Mouse (Mus musculus) lung, postnatal 14 days (tissue): Measurements from ENCODE around the gene Agbl4.

ENCODE experiments used
- DNase-seq: peaks from one replicate; pipeline ENCODE4 v3.0.0; 2021

Agbl4 gene

DNA sequence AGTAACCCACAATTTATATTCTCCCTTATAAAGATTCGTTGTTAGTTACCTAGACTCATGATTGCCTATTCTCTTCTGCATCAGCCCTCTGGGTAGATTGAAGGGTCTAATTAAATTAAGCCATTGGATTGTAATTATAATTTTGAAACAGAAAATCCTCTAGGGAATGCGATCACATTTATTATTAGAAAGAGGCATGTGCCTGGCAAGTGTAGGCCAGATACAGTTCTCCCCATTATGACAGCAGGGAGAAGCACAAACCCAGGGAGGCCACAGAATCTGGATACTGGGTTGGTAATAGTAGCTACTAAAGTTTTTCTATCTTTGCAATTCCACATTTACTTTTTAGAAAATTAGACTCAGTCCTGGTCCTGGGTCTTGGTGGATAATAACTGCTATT lies 887.2 kb downstream of the Agbl4 start:
- no peak for DNase-seq

GRCm38 (mm10) chr4:111294528-111295241 lies 897.2 kb downstream of the Agbl4 start:
- no peak for DNase-seq

- no peak for DNase-seq
Observed at GRCm38 (mm10) chr4:111306518-111306917, 909.1 kb downstream of the Agbl4 start.

DNA sequence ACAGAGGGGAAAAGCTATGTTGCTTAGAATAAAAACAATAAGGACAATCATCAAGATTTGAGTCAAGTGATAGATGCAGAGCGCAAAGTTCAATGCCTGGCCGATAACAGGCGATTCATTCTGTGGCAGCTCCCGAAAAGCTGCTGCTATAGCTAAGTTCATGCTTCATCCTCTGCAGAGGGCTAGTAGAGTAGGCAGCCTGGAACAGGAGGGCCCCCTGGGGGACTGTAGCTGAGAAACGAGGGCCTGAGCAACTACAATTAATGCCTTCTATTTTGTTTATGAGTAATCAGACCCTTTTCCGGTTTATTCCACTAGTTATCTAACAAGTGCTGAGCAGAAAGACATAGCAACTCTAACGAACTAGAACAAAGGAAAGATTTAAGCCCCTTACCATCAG lies 909.7 kb downstream of the Agbl4 start:
- no peak for DNase-seq

- no peak for DNase-seq
Observed at GRCm38 (mm10) chr4:111307633-111308032, 910.2 kb downstream of the Agbl4 start.

GRCm38 (mm10) chr4:111308572-111309288 lies 911.3 kb downstream of the Agbl4 start:
- DNase-seq, result no peak

DNA sequence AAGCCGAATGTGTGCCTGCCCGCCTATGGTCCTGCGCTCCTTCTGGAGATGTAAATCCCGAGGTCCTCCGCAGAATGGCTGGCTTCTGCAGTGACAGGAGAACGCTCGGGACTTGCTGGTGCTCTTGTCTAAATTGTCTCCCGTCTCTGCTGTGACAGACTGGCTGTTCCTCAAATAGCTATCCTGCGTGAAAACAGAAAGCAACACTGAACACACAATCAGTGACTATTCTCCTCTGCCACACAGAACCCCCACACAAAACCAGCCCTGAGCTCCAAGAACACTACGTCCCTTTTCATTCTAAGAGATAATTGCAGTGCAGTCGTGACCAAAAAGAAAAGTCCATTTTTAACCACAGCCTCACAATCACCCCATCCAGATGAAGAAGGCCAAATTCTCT lies 929.6 kb downstream of the Agbl4 start:
- no peak for DNase-seq

DNA sequence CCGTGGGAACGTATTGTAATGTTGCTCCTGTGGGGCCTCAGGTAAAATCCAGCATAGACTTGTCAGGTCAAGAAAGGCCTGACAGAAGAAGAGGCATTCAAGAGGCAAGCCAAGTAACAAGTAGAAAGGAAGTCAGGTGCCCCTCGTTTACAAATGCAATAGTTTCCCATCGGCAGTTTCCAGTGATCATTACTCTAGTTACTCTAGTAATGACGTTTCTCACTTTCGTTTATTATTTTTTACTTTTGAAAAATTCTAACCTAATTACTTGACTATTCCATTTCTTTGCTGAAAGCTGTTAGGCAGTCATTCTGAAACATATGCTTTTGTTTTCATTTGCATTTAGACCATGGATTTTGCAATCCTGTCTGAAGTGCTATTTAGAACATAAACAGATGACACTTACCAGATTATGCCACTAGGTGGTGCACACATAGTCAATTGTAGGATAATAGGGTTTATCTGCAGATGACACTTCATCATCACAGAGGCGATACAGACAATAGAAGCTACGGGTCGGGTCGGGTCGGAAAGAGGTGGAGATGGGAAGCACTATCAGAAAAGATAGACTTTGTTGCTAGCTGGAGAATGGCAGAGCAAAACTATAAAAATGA lies 930.4 kb downstream of the Agbl4 start:
- peak; percentile 57 for DNase-seq

DNA sequence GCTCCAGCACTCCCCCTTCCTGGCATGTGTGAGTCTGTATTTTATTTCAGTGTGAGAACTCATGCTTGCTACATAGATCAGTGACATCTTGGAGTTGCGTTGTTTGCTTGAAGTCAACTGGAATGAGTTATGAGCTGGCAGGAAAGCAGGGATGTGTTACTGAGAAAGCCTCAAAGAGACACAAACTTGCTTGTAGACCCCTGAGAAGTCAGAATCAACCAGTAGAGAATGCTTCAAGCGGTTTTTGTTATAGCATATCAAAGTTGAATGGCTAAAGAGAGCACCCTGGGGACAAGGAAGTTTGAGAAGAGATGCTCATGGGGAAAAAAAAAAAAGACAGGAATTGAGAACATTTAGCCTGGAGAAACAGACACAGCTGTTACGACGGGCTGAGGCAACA lies 932.0 kb downstream of the Agbl4 start:
- no peak for DNase-seq

- no peak for DNase-seq
Observed at GRCm38 (mm10) chr4:111332864-111333263, 935.4 kb downstream of the Agbl4 start.

- no peak for DNase-seq
Observed at GRCm38 (mm10) chr4:111349965-111350364, 952.5 kb downstream of the Agbl4 start.

- no peak for DNase-seq
Observed at GRCm38 (mm10) chr4:111350615-111351525, 953.4 kb downstream of the Agbl4 start.

DNA sequence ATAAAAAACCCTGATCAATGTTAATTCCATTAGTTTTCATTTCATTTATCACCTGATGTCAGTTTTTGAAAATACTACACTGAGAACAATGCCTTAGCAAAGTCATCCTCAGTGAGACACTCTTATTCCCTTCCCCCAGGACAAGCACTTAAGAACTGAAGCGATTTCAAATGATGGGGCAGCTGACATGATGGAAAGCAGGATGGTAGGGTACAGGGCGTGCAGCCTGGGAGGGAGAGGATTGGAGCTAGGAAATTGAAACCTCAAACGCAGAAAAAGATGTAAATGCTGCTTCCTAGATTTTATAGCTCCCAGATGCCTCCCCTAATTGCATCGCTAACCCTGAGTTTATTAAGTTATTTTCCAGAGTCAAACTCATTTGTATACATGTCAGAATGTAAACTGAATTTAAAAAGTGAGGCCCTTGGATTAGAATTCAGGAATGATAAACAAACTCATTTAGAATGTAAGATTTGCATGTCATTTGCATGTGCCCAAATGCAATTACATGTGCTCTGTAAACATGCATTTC lies 959.2 kb downstream of the Agbl4 start:
- DNase-seq, result no peak

- no peak for DNase-seq
Observed at GRCm38 (mm10) chr4:111357176-111357575, 959.7 kb downstream of the Agbl4 start.

DNA sequence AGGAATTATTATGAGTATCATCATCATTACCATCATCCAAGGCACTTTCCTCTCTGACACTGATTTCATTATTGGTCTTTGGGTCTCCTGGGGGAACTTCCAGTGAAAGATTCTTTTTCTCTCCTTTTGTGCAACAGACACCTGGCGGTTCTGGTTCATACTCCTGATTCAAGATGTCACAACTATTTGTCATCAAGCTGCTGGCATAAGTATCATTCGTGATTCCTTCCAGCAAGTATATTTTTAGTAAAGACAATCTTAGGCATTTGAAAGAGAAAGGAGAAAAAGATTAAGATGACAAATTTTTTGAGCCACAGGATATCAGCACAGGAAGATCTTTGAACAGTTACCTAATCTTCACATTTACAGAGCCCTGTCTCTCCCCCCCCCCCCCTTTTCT lies 966.7 kb downstream of the Agbl4 start:
- no peak for DNase-seq

DNA sequence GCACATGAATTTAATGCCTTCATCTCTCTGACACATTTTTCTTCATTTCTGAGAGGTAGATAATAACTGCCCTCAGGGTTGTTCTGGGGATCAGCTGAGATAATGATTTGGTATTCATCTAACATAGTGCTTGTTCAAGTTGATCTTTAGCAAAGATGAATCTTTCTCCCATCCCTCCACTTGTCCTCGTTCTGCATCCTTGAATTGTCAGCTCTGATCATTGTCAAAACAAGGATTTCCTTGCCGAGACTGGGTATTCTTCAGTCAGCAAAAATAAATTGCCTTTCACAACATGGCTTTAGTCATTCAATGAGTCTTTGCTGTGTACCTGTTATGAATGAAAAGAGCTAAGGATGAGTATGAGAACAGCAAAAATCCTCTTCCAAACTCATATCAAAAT lies 970.3 kb downstream of the Agbl4 start:
- no peak for DNase-seq

GRCm38 (mm10) chr4:111377159-111377558 lies 979.7 kb downstream of the Agbl4 start:
- DNase-seq, result no peak

- DNase-seq, result no peak
Observed at GRCm38 (mm10) chr4:111378071-111378470, 980.6 kb downstream of the Agbl4 start.

DNA sequence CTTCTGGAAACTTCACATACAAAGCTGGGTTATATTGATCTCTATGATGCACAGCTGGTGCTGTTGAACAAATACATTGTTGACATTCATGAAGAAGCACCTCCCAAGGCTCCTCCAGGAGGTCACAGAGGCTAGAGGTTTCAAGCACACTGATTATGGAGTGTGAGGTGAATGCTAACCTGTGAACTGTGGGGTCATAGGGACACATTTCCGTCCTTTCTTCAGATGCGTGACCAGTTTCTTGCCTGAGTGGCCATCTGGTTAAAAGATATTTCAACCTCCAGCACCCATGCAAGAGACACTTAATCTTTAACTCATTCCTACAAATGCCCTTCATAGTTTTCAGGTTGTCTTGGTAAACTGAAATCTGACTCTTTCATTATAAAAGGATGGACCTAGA lies 985.6 kb downstream of the Agbl4 start:
- DNase-seq, result no peak

GRCm38 (mm10) chr4:111390736-111391135 lies 993.3 kb downstream of the Agbl4 start:
- no peak for DNase-seq

DNA sequence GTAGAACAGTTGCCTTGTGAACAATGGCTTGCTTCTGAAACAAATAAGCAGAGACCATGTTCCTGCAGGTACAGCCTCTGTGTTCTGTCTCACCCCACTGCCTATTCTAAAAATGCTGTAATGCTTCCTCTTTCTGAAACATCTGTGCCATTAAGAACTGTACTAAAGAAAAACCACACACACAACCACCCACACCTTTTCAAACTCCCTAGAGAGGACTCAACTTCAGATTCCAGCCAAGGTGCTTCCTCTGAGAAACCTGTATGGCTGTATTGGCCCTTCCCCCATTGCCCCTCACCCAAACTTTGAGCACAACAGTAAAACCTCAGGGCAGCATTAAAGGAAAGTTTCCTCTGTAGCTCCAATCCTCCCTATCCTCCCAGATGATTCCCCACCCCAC lies 1002.3 kb downstream of the Agbl4 start:
- no peak for DNase-seq

DNA sequence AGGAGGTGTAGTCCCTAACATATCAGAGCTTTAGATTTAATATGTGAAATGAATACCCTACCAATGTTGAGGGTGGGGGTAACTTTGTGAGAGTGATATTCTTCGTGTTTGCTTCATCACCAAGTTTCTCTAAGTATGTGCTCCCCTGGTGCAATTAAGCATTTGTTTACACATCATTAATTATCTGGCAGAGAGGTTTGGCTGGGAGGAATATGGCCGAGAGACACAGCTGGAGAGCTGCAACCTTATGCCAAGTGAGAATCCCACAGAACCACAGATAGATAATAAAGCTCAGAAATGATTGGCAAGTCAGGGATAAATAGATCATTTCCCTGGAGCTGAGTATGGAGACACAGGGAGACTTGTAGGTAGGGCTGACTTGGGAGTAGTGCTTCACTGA lies 1003.2 kb downstream of the Agbl4 start:
- DNase-seq, result no peak

GRCm38 (mm10) chr4:111403243-111403642 lies 1005.8 kb downstream of the Agbl4 start:
- no peak for DNase-seq
